Mouse (Mus musculus) heart, embryonic 13.5 days (tissue): ENCODE results near the gene Inca1. TPM values are rescaled to one million over a fixed set of nuclear protein-coding genes. Genes with fewer than 3 reads are reported as not detected.

ENCODE experiments used
- ATAC-seq: fragments of 200-750 bp; cut with Nextera tagmentation; 2 replicates; pipeline ENCODE4 v1.8.0; 2017; ENCODE audit warnings: moderate TSS enrichment; ENCODE audit not compliant: insufficient number of reproducible peaks, low FRiP score, low TSS enrichment; ENCODE audit errors: extremely low read depth
- H3K27ac ChIP-seq: fragments of 300-500 bp; sonication (generic); replicated peaks from 2 replicates; pipeline ENCODE4 v1.5.1; 2015; ENCODE audit warnings: moderate library complexity, mild to moderate bottlenecking, inconsistent platforms
- H3K27me3 ChIP-seq: fragments of 300-500 bp; sonication (generic); replicated peaks from 2 replicates; pipeline ENCODE4 v1.6.1; 2015; ENCODE audit warnings: mild to moderate bottlenecking, inconsistent platforms
- H3K36me3 ChIP-seq: fragments of 300-500 bp; sonication (generic); 2 replicates; pipeline ENCODE4 v1.6.1; 2015; ENCODE audit warnings: mild to moderate bottlenecking, inconsistent platforms
- H3K4me1 ChIP-seq: fragments of 300-500 bp; sonication (generic); 2 replicates; pipeline ENCODE4 v1.6.1; 2015; ENCODE audit warnings: inconsistent platforms
- H3K4me2 ChIP-seq: fragments of 300-500 bp; sonication (generic); 2 replicates; pipeline ENCODE4 v1.6.1; 2015; ENCODE audit warnings: inconsistent platforms, mild to moderate bottlenecking, moderate library complexity
- H3K4me3 ChIP-seq: fragments of 300-500 bp; sonication (generic); 2 replicates; pipeline ENCODE4 v1.5.1; 2015; ENCODE audit warnings: moderate library complexity, mild to moderate bottlenecking, inconsistent platforms
- H3K9ac ChIP-seq: fragments of 300-500 bp; sonication (generic); 2 replicates; pipeline ENCODE4 v1.6.1; 2015; ENCODE audit warnings: inconsistent platforms, mild to moderate bottlenecking, moderate library complexity
- H3K9me3 ChIP-seq: fragments of 300-500 bp; sonication (generic); 2 replicates; pipeline ENCODE4 v1.6.1; 2016; ENCODE audit warnings: inconsistent platforms
- WGBS: fragments of 180-500 bp; shearing (Covaris S2); methylation state at CpG from one replicate; pipeline ENCODE4 v1.1.7; 2015; ENCODE audit warnings: mixed read lengths; 5-methylcytosine and 5-hydroxymethylcytosine counted together
- polyA plus RNA-seq: library from polyadenylated mRNA; unstranded; fragments of >200 nt; fragmentation: Nextera tagmentation; extraction: Ambion mirVana; gene quantifications from 2 replicates; pipeline ENCODE4 v1.2.1, GENCODE M21; 2015

Gene Inca1
- polyA plus RNA-seq, 1 experiment from 2014 or later: 2.0 TPM

GRCm38 (mm10) chr11:70681170-70681569, 18.8 kb downstream of the Inca1 start:
- Histone ChIP-seq H3K4me2 (no peak overlapping the region), H3K27ac (no peak overlapping the region), H3K36me3 (peaks cover 84% of the 10 kb centered on the region), H3K4me1 (peaks cover 11% of the 10 kb centered on the region), H3K4me3 (no peak overlapping the region), H3K9me3 (no peaks in the 10 kb centered on the region), H3K27me3 (no peaks in the 10 kb centered on the region), H3K9ac (no peak overlapping the region)
- 50% methylated on average over 12 of the region's 12 CpGs for WGBS
- no peak for ATAC-seq

GRCm38 (mm10) chr11:70679894-70680293, 20.1 kb downstream of the Inca1 start:
- H3K9me3 ChIP-seq: no peaks in the 10 kb centered on the region
- peaks cover 89% of the 10 kb centered on the region for H3K36me3 ChIP-seq
- peaks cover 12% of the 10 kb centered on the region for H3K4me1 ChIP-seq

GRCm38 (mm10) chr11:70679361-70679760, 20.6 kb downstream of the Inca1 start:
- no peak overlapping the region for H3K27ac ChIP-seq
- peaks cover 89% of the 10 kb centered on the region for H3K36me3 ChIP-seq
- H3K4me1 ChIP-seq: peaks cover 12% of the 10 kb centered on the region
- 92% methylated on average over 8 of the region's 8 CpGs for WGBS
- H3K9ac ChIP-seq: no peak overlapping the region
- no peak for ATAC-seq
- H3K9me3 ChIP-seq: no peaks in the 10 kb centered on the region
- no peak overlapping the region for H3K4me3 ChIP-seq
- no peak overlapping the region for H3K4me2 ChIP-seq
- H3K27me3 ChIP-seq: no peaks in the 10 kb centered on the region

More at GRCm38 (mm10) chr11:70679894-70680293, 20.1 kb downstream of the Inca1 start:
- 88% methylated on average over 8 of the region's 8 CpGs for WGBS
- H3K9ac ChIP-seq: no peak overlapping the region
- no peak overlapping the region for H3K4me3 ChIP-seq
- no peak overlapping the region for H3K4me2 ChIP-seq
- no peaks in the 10 kb centered on the region for H3K27me3 ChIP-seq
- ATAC-seq: no peak
- H3K27ac ChIP-seq: no peak overlapping the region

- Histone ChIP-seq H3K27ac (no peak overlapping the region), H3K36me3 (peaks cover 89% of the 10 kb centered on the region)
These were observed 21.4 kb downstream of the Inca1 start for GRCm38 (mm10) chr11:70678576-70678975.

GRCm38 (mm10) chr11:70678092-70678491, 21.9 kb downstream of the Inca1 start:
- Histone ChIP-seq H3K27ac (no peak overlapping the region), H3K9ac (no peak overlapping the region), H3K9me3 (no peaks in the 10 kb centered on the region), H3K27me3 (no peaks in the 10 kb centered on the region), H3K4me3 (no peak overlapping the region), H3K4me1 (peaks cover 12% of the 10 kb centered on the region), H3K4me2 (no peak overlapping the region), H3K36me3 (peaks cover 87% of the 10 kb centered on the region)
- WGBS: 74% methylated on average over 9 of the region's 9 CpGs
- no peak for ATAC-seq

More at GRCm38 (mm10) chr11:70678576-70678975, 21.4 kb downstream of the Inca1 start:
- H3K9me3 ChIP-seq: no peaks in the 10 kb centered on the region
- no peak overlapping the region for H3K9ac ChIP-seq
- H3K4me3 ChIP-seq: no peak overlapping the region
- H3K4me2 ChIP-seq: no peak overlapping the region
- WGBS: 82% methylated on average over 2 of the region's 2 CpGs
- no peak for ATAC-seq
- H3K27me3 ChIP-seq: no peaks in the 10 kb centered on the region
- H3K4me1 ChIP-seq: peaks cover 12% of the 10 kb centered on the region

- Histone ChIP-seq H3K27me3 (no peaks in the 10 kb centered on the region), H3K27ac (no peak overlapping the region), H3K4me3 (no peak overlapping the region), H3K36me3 (peaks cover 75% of the 10 kb centered on the region), H3K4me1 (peaks cover 28% of the 10 kb centered on the region), H3K4me2 (no peak overlapping the region), H3K9ac (peak overlapping the region; percentile 14; the same call in 1 of the 2 replicates), H3K9me3 (no peaks in the 10 kb centered on the region)
- WGBS: 66% methylated on average over 11 of the region's 11 CpGs
- ATAC-seq: no peak
These were observed 25.5 kb downstream of the Inca1 start for GRCm38 (mm10) chr11:70674501-70674900.

- Histone ChIP-seq H3K36me3 (peaks cover 70% of the 10 kb centered on the region), H3K27ac (no peak overlapping the region), H3K9me3 (no peaks in the 10 kb centered on the region), H3K9ac (peak overlapping the region; percentile 14; the same call in 1 of the 2 replicates), H3K4me3 (no peak overlapping the region), H3K4me1 (peaks cover 28% of the 10 kb centered on the region), H3K4me2 (no peak overlapping the region), H3K27me3 (no peaks in the 10 kb centered on the region)
- WGBS: 77% methylated on average over 6 of the region's 6 CpGs
- no peak for ATAC-seq
These were observed 25.9 kb downstream of the Inca1 start for GRCm38 (mm10) chr11:70674014-70674413.

GRCm38 (mm10) chr11:70671333-70672047, 28.5 kb downstream of the Inca1 start:
- H3K9me3 ChIP-seq: no peaks in the 10 kb centered on the region
- H3K4me1 ChIP-seq: peaks cover 47% of the 10 kb centered on the region
- H3K27me3 ChIP-seq: no peaks in the 10 kb centered on the region
- ATAC-seq: no peak
- H3K9ac ChIP-seq: peak overlapping the region; percentile 93; the same call in 1 of the 2 replicates
- WGBS: 70% methylated on average over 16 of the region's 16 CpGs
- peaks cover 63% of the 10 kb centered on the region for H3K36me3 ChIP-seq
- H3K4me3 ChIP-seq: peak overlapping the region; percentile 75
- H3K4me2 ChIP-seq: peak overlapping the region; percentile 91
- peak overlapping the region; percentile 98; the same call in 1 of the 2 replicates for H3K27ac ChIP-seq

- Histone ChIP-seq H3K27me3 (no peaks in the 10 kb centered on the region), H3K4me3 (peak overlapping the region; percentile 75), H3K27ac (peak overlapping the region; percentile 98), H3K4me2 (peak overlapping the region; percentile 91), H3K4me1 (peaks cover 43% of the 10 kb centered on the region), H3K9me3 (no peaks in the 10 kb centered on the region), H3K9ac (peak overlapping the region; percentile 93), H3K36me3 (peaks cover 62% of the 10 kb centered on the region)
- WGBS: 39% methylated on average over 14 of the region's 14 CpGs
- no peak for ATAC-seq
These were observed 29.5 kb downstream of the Inca1 start for GRCm38 (mm10) chr11:70670483-70670882.

GRCm38 (mm10) chr11:70669582-70670345, 30.2 kb downstream of the Inca1 start:
- Histone ChIP-seq H3K9ac (peak overlapping the region; percentile 93), H3K36me3 (peaks cover 62% of the 10 kb centered on the region), H3K4me3 (peak overlapping the region; percentile 75), H3K27ac (peak overlapping the region; percentile 98), H3K4me2 (peak overlapping the region; percentile 91), H3K4me1 (peaks cover 43% of the 10 kb centered on the region), H3K27me3 (no peaks in the 10 kb centered on the region), H3K9me3 (no peaks in the 10 kb centered on the region)
- under 1% methylated on average over 31 of the region's 31 CpGs for WGBS
- peak; percentile 11; the same call in 1 of the 2 replicates for ATAC-seq

- peak within 1 kb of the TSS; percentile 91 for H3K4me2 ChIP-seq
- WGBS: under 1% methylated on average over 44 of the region's 44 CpGs
These were observed 31.0 kb downstream of the Inca1 start, which contains the start of gene Spag7 for GRCm38 (mm10) chr11:70668771-70669505. TSS of gene Spag7 (minus strand) at chr11:70669416.

More at GRCm38 (mm10) chr11:70668771-70669505, 31.0 kb downstream of the Inca1 start, which contains the start of gene Spag7:
- peaks cover 62% of the 10 kb centered on the region for H3K36me3 ChIP-seq
- H3K27me3 ChIP-seq: no peaks in the 10 kb centered on the region
- H3K4me1 ChIP-seq: peaks cover 49% of the 10 kb centered on the region
- H3K4me3 ChIP-seq: peak within 1 kb of the TSS; percentile 75
- no peaks in the 10 kb centered on the region for H3K9me3 ChIP-seq
- peak within 1 kb of the TSS; percentile 98 for H3K27ac ChIP-seq
- ATAC-seq: peak; percentile 91
- H3K9ac ChIP-seq: peak within 1 kb of the TSS; percentile 93
